Mouse (Mus musculus) forebrain, embryonic 16.5 days (tissue): ENCODE results near the gene Lce1a2. TPM values are rescaled to one million over a fixed set of nuclear protein-coding genes. Genes with fewer than 3 reads are reported as not detected.
"Not testable (repeated sequence)": the region's sequence is repeated elsewhere in the genome, so short reads cannot be mapped to it uniquely, and the experiment has no call there.

Source experiments
- ATAC-seq: fragments of 200-750 bp; cut with Nextera tagmentation; 2 replicates; pipeline ENCODE4 v1.8.0; 2017; ENCODE audit warnings: mild to moderate bottlenecking, moderate library complexity
- H3K27ac ChIP-seq: fragments of 300-500 bp; sonication (generic); 2 replicates; pipeline ENCODE4 v1.5.1; 2014; ENCODE audit warnings: low read length, control low read depth
- H3K27me3 ChIP-seq: fragments of 300-500 bp; sonication (generic); replicated peaks from 2 replicates; pipeline ENCODE4 v1.6.1; 2014; ENCODE audit warnings: low read length; ENCODE audit not compliant: control insufficient read depth, insufficient read depth
- H3K36me3 ChIP-seq: fragments of 300-500 bp; sonication (generic); 2 replicates; pipeline ENCODE4 v1.6.1; 2014; ENCODE audit not compliant: control insufficient read depth, insufficient read depth
- H3K4me1 ChIP-seq: fragments of 300-500 bp; sonication (generic); replicated peaks from 2 replicates; pipeline ENCODE4 v1.6.1; 2014; ENCODE audit warnings: low read length; ENCODE audit not compliant: control insufficient read depth, insufficient read depth
- H3K4me2 ChIP-seq: fragments of 300-500 bp; sonication (generic); 2 replicates; pipeline ENCODE4 v1.6.1; 2014; ENCODE audit warnings: mild to moderate bottlenecking, low read length, control low read depth
- H3K4me3 ChIP-seq: fragments of 300-500 bp; sonication (generic); replicated peaks from 2 replicates; pipeline ENCODE4 v1.5.1; 2014; ENCODE audit warnings: mild to moderate bottlenecking, low read length, control low read depth
- H3K9ac ChIP-seq: fragments of 300-500 bp; sonication (generic); replicated peaks from 2 replicates; pipeline ENCODE4 v1.6.1; 2014; ENCODE audit warnings: low read depth, low read length, control low read depth
- H3K9me3 ChIP-seq: fragments of 300-500 bp; sonication (generic); 2 replicates; pipeline ENCODE4 v1.6.1; 2016; ENCODE audit warnings: low read length; ENCODE audit not compliant: control insufficient read depth
- WGBS: fragments of 180-500 bp; shearing (Covaris S2); extraction: QIAGEN DNeasy Blood & Tissue Kit; methylation state at CpG from one replicate; pipeline ENCODE4 v1.1.7; 2014; 5-methylcytosine and 5-hydroxymethylcytosine counted together
- polyA plus RNA-seq: library from polyadenylated mRNA; unstranded; fragments of >200 nt; fragmentation: Nextera tagmentation; extraction: Ambion mirVana; gene quantifications from 2 replicates; pipeline ENCODE4 v1.2.1, GENCODE M21; 2015

Lce1a2 gene
- not detected in 2 replicates for polyA plus RNA-seq

- no peaks in the 10 kb centered on the region for H3K27me3 ChIP-seq
- no peaks in the 10 kb centered on the region for H3K4me1 ChIP-seq
- H3K36me3 ChIP-seq = no peaks in the 10 kb centered on the region
- ATAC-seq = no peak
- H3K4me3 ChIP-seq = no peak within 1 kb of the TSS
- H3K27ac ChIP-seq = no peak within 1 kb of the TSS
- no peaks in the 10 kb centered on the region for H3K9me3 ChIP-seq
- no peak within 1 kb of the TSS for H3K9ac ChIP-seq
- H3K4me2 ChIP-seq = no peak within 1 kb of the TSS
Measured at GRCm38 (mm10) chr3:92670215-92670614, at the start of gene Lce1a2. Gene Lce1a2, minus strand, starts transcription at chr3:92670315.

- Histone ChIP-seq H3K36me3 (no peaks in the 10 kb centered on the region), H3K4me1 (no peaks in the 10 kb centered on the region), H3K4me3 (no peak overlapping the region), H3K4me2 (no peak overlapping the region), H3K27ac (no peak overlapping the region), H3K9ac (no peak overlapping the region), H3K27me3 (no peaks in the 10 kb centered on the region), H3K9me3 (no peaks in the 10 kb centered on the region)
- no peak for ATAC-seq
Measured at GRCm38 (mm10) chr3:92715122-92715521, 45.0 kb upstream of the Lce1a2 start.

DNA sequence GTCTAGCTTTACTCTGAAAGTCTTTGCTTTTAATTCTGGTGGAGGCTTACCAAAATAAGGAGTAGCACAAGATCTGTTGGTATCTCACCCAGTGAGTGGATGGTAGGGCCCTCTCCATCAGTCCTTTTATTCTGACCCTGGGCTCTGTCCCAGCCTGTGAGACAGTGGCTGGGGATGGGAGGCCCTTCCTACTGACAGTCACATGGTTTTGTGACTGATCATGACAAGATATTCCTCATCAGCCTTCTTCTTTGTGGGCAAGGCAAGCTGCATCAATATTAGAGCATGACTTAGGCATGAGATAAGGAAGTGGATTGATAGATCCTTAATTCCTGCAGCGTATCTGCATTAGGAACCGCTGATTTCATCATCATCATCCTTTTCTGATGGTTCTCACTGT, 38.9 kb upstream of the Lce1a2 start, which contains the start of gene Lce1e:
Gene Lce1e (minus strand): TSS at position 101 of the 400 bp plus-strand sequence.
- Histone ChIP-seq H3K9ac (no peak within 1 kb of the TSS), H3K27ac (no peak within 1 kb of the TSS), H3K4me1 (no peaks in the 10 kb centered on the region), H3K4me2 (no peak within 1 kb of the TSS), H3K4me3 (no peak within 1 kb of the TSS), H3K27me3 (no peaks in the 10 kb centered on the region), H3K36me3 (no peaks in the 10 kb centered on the region), H3K9me3 (no peaks in the 10 kb centered on the region)
- 90% methylated on average over 2 of the region's 2 CpGs for WGBS
- no peak for ATAC-seq

- H3K27me3 ChIP-seq = no peaks in the 10 kb centered on the region
Measured at GRCm38 (mm10) chr3:92694613-92695012, 24.5 kb upstream of the Lce1a2 start.

GRCm38 (mm10) chr3:92691688-92692087, 21.6 kb upstream of the Lce1a2 start:
- Histone ChIP-seq H3K27me3 (no peaks in the 10 kb centered on the region), H3K36me3 (no peaks in the 10 kb centered on the region), H3K4me3 (no peak overlapping the region), H3K9ac (no peak overlapping the region), H3K4me2 (no peak overlapping the region), H3K4me1 (no peaks in the 10 kb centered on the region), H3K9me3 (no peaks in the 10 kb centered on the region), H3K27ac (no peak overlapping the region)
- no peak for ATAC-seq

More at GRCm38 (mm10) chr3:92694613-92695012, 24.5 kb upstream of the Lce1a2 start:
- WGBS = 8% methylated on average over 1 of the region's 1 CpGs
- no peaks in the 10 kb centered on the region for H3K4me1 ChIP-seq
- H3K4me2 ChIP-seq = no peak overlapping the region
- no peak for ATAC-seq
- H3K9ac ChIP-seq = no peak overlapping the region
- no peak overlapping the region for H3K27ac ChIP-seq
- no peak overlapping the region for H3K4me3 ChIP-seq
- H3K9me3 ChIP-seq = no peaks in the 10 kb centered on the region
- H3K36me3 ChIP-seq = no peaks in the 10 kb centered on the region

DNA sequence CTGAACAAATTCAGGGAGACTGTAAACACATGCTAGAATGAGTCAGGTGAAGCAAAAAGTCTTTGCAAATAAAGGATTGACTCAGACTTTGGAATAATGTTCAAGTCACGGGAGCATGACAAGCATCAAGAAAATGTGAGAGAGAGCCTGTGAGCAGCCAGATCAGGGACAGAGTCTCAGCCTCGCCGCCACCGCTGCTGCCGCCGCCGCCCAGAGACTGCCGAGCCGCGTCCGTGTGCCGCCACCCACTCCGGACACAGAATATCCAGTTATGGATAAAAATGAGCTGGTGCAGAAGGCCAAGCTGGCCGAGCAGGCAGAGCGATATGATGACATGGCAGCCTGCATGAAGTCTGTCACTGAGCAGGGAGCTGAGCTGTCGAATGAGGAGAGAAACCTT, 19.0 kb upstream of the Lce1a2 start:
- not testable (repeated sequence) for H3K4me2 ChIP-seq

DNA sequence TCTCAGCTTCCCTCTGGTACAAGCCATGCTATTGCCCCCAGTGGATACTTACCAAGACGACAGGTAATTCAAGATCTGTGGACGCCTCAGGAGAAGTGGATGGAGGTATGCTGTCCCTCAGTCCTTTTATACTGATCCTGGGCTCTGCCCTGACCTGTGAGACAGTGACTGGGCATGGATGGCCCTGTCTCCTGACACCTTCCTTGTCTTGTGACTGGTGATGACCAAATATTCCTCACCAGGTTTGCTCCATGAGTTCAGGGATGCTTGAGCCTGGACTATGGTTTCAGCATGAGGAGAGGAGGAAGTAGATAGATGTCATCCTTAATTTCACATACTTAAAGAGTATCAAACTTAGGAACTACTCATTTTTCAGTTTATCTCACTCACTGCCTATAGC, 17.0 kb upstream of the Lce1a2 start, which contains the start of gene Lce1d:
Gene Lce1d (minus strand): TSS at position 101 of the 400 bp plus-strand sequence.
- no peak for ATAC-seq
- H3K4me3 ChIP-seq = no peak within 1 kb of the TSS
- no peaks in the 10 kb centered on the region for H3K36me3 ChIP-seq
- WGBS = 72% methylated on average over 2 of the region's 2 CpGs
- H3K9me3 ChIP-seq = no peaks in the 10 kb centered on the region
- H3K27ac ChIP-seq = no peak within 1 kb of the TSS
- H3K9ac ChIP-seq = no peak within 1 kb of the TSS
- H3K4me2 ChIP-seq = no peak within 1 kb of the TSS
- no peaks in the 10 kb centered on the region for H3K27me3 ChIP-seq
- no peaks in the 10 kb centered on the region for H3K4me1 ChIP-seq

More for the DNA sequence above, 19.0 kb upstream of the Lce1a2 start:
- WGBS = 93% methylated on average over 16 of the region's 16 CpGs
- H3K27me3 ChIP-seq, H3K4me3 ChIP-seq, H3K9me3 ChIP-seq, ATAC-seq, H3K27ac ChIP-seq, H3K4me1 ChIP-seq, H3K9ac ChIP-seq, H3K36me3 ChIP-seq: not testable (repeated sequence)

GRCm38 (mm10) chr3:92678947-92679346, 8.8 kb upstream of the Lce1a2 start, which contains the start of gene Lce1c:
Gene Lce1c, plus strand, starts transcription at chr3:92679247.
- no peaks in the 10 kb centered on the region for H3K4me1 ChIP-seq
- H3K4me2 ChIP-seq = no peak within 1 kb of the TSS
- ATAC-seq = no peak
- 94% methylated on average over 4 of the region's 4 CpGs for WGBS
- no peaks in the 10 kb centered on the region for H3K36me3 ChIP-seq
- H3K27me3 ChIP-seq = no peaks in the 10 kb centered on the region
- H3K27ac ChIP-seq = no peak within 1 kb of the TSS
- no peak within 1 kb of the TSS for H3K4me3 ChIP-seq
- no peak within 1 kb of the TSS for H3K9ac ChIP-seq
- H3K9me3 ChIP-seq = no peaks in the 10 kb centered on the region

- H3K27ac ChIP-seq = no peak within 1 kb of the TSS
- ATAC-seq = no peak
- no peak within 1 kb of the TSS for H3K9ac ChIP-seq
- H3K4me1 ChIP-seq = no peaks in the 10 kb centered on the region
- H3K27me3 ChIP-seq = no peaks in the 10 kb centered on the region
- no peaks in the 10 kb centered on the region for H3K36me3 ChIP-seq
- no peaks in the 10 kb centered on the region for H3K9me3 ChIP-seq
- H3K4me2 ChIP-seq = no peak within 1 kb of the TSS
- no peak within 1 kb of the TSS for H3K4me3 ChIP-seq
Measured at GRCm38 (mm10) chr3:92656826-92657225, 13.3 kb downstream of the Lce1a2 start, which contains the start of gene Lce1b. Gene Lce1b, minus strand, starts transcription at chr3:92656926.

DNA sequence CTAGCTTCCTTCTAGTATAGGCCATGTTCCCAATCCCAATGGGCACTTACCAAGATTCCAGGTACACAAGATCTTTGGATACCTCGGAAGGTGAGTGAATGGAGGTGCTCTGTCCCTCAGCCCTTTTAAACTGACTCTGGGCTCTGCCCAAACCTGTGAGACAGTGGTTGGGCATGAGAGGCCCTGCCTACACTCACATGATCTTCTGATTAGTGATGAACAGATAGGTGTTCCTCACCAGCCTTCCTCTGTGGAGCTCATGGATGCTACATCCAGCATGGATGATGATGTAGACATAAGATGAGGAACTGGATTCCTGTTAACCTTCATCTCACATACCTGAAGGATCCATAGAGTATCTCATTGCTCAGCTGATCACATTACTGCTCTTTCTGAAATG, 21.9 kb downstream of the Lce1a2 start, which contains the start of gene Lce1a1:
Gene Lce1a1 (minus strand): TSS at position 101 of the 400 bp plus-strand sequence.
- H3K4me1 ChIP-seq = no peaks in the 10 kb centered on the region
- no peak within 1 kb of the TSS for H3K27ac ChIP-seq
- H3K4me3 ChIP-seq = no peak within 1 kb of the TSS
- no peak within 1 kb of the TSS for H3K9ac ChIP-seq
- H3K36me3 ChIP-seq = no peaks in the 10 kb centered on the region
- no peak for ATAC-seq
- H3K27me3 ChIP-seq = no peaks in the 10 kb centered on the region
- no peak within 1 kb of the TSS for H3K4me2 ChIP-seq
- no peaks in the 10 kb centered on the region for H3K9me3 ChIP-seq
- 92% methylated on average over 1 of the region's 1 CpGs for WGBS
